Mouse (Mus musculus) limb, embryonic 13.5 days (tissue): ENCODE results near the gene Ndrg2. TPM values are rescaled to one million over a fixed set of nuclear protein-coding genes. Genes with fewer than 3 reads are reported as not detected.

Experiments used
- ATAC-seq: fragments of 200-750 bp; cut with Nextera tagmentation; 2 replicates; pipeline ENCODE4 v1.8.0; 2017; ENCODE audit warnings: low read depth, moderate number of reproducible peaks, moderate TSS enrichment; ENCODE audit not compliant: low FRiP score
- H3K27ac ChIP-seq: fragments of 300-500 bp; sonication (generic); 2 replicates; pipeline ENCODE4 v1.5.1; 2015; ENCODE audit warnings: inconsistent platforms, mild to moderate bottlenecking, moderate library complexity
- H3K27me3 ChIP-seq: fragments of 300-500 bp; sonication (generic); 2 replicates; pipeline ENCODE4 v1.6.1; 2015; ENCODE audit warnings: mild to moderate bottlenecking, inconsistent platforms
- H3K36me3 ChIP-seq: fragments of 300-500 bp; sonication (generic); 2 replicates; pipeline ENCODE4 v1.6.1; 2015; ENCODE audit warnings: inconsistent platforms, mild to moderate bottlenecking, moderate library complexity
- H3K4me1 ChIP-seq: fragments of 300-500 bp; sonication (generic); 2 replicates; pipeline ENCODE4 v1.6.1; 2015; ENCODE audit warnings: inconsistent platforms
- H3K4me2 ChIP-seq: fragments of 300-500 bp; sonication (generic); replicated peaks from 2 replicates; pipeline ENCODE4 v1.6.1; 2015; ENCODE audit warnings: inconsistent platforms, mild to moderate bottlenecking, moderate library complexity
- H3K4me3 ChIP-seq: fragments of 300-500 bp; sonication (generic); 2 replicates; pipeline ENCODE4 v1.5.1; 2015; ENCODE audit warnings: moderate library complexity, mild to moderate bottlenecking, inconsistent platforms
- H3K9ac ChIP-seq: fragments of 300-500 bp; sonication (generic); 2 replicates; pipeline ENCODE4 v1.6.1; 2015; ENCODE audit warnings: mild to moderate bottlenecking, inconsistent platforms
- H3K9me3 ChIP-seq: fragments of 300-500 bp; sonication (generic); 2 replicates; pipeline ENCODE4 v1.6.1; 2016; ENCODE audit warnings: inconsistent platforms
- WGBS: fragments of 180-500 bp; shearing (Covaris S2); methylation state at CpG from one replicate; pipeline ENCODE4 v1.1.7; 2015; 5-methylcytosine and 5-hydroxymethylcytosine counted together
- polyA plus RNA-seq: library from polyadenylated mRNA; unstranded; fragments of >200 nt; fragmentation: Nextera tagmentation; extraction: Ambion mirVana; gene quantifications from 2 replicates; pipeline ENCODE4 v1.2.1, GENCODE M21; 2015

Gene Ndrg2
- polyA plus RNA-seq = 53.1 and 61.8 TPM in 2 replicates

GRCm38 (mm10) chr14:51913960-51914762 is at the start of gene Ndrg2:
Gene Ndrg2, minus strand, starts transcription at chr14:51914158.
- Histone ChIP-seq H3K9me3 (no peaks in the 10 kb centered on the region), H3K9ac (peak within 1 kb of the TSS; percentile 69), H3K4me1 (peaks cover 33% of the 10 kb centered on the region), H3K27ac (peak within 1 kb of the TSS; percentile 91), H3K27me3 (peaks cover 5% of the 10 kb centered on the region; the same call in 1 of the 2 replicates), H3K4me2 (peak within 1 kb of the TSS; percentile 97), H3K36me3 (peaks cover 12% of the 10 kb centered on the region), H3K4me3 (peak within 1 kb of the TSS; percentile 61)
- ATAC-seq = peak; percentile 70
- WGBS = 2% methylated on average over 21 of the region's 23 CpGs

- Histone ChIP-seq H3K4me3 (no peak overlapping the region), H3K27me3 (no peaks in the 10 kb centered on the region), H3K9ac (no peak overlapping the region), H3K27ac (no peak overlapping the region), H3K4me1 (no peaks in the 10 kb centered on the region), H3K36me3 (no peaks in the 10 kb centered on the region), H3K9me3 (no peaks in the 10 kb centered on the region), H3K4me2 (no peak overlapping the region)
- ATAC-seq = no peak
- WGBS = 93% methylated on average over 2 of the region's 2 CpGs
These were observed 46.4 kb upstream of the Ndrg2 start for GRCm38 (mm10) chr14:51960316-51960715.

GRCm38 (mm10) chr14:51943336-51943735 is 29.4 kb upstream of the Ndrg2 start:
- Histone ChIP-seq H3K9ac (no peak overlapping the region), H3K27me3 (no peaks in the 10 kb centered on the region), H3K36me3 (no peaks in the 10 kb centered on the region), H3K4me1 (peaks cover 15% of the 10 kb centered on the region), H3K4me2 (no peak overlapping the region), H3K4me3 (no peak overlapping the region), H3K27ac (no peak overlapping the region), H3K9me3 (0 out of 2 replicates have a peak, but pooled peaks cover 4% of the 10 kb centered on the region)
- WGBS = 80% methylated on average over 6 of the region's 6 CpGs
- ATAC-seq = no peak

GRCm38 (mm10) chr14:51942236-51942635 is 28.3 kb upstream of the Ndrg2 start:
- WGBS = 54% methylated on average over 7 of the region's 7 CpGs
- H3K4me1 ChIP-seq = peaks cover 15% of the 10 kb centered on the region

GRCm38 (mm10) chr14:51941577-51941976 is 27.6 kb upstream of the Ndrg2 start:
- no peak for ATAC-seq
- Histone ChIP-seq H3K36me3 (no peaks in the 10 kb centered on the region), H3K4me1 (peaks cover 15% of the 10 kb centered on the region), H3K9ac (no peak overlapping the region), H3K27me3 (no peaks in the 10 kb centered on the region), H3K4me3 (no peak overlapping the region), H3K27ac (no peak overlapping the region), H3K4me2 (no peak overlapping the region), H3K9me3 (peaks cover 14% of the 10 kb centered on the region; the same call in 1 of the 2 replicates)
- WGBS = 62% methylated on average over 9 of the region's 9 CpGs

More at GRCm38 (mm10) chr14:51942236-51942635, 28.3 kb upstream of the Ndrg2 start:
- Histone ChIP-seq H3K9me3 (peaks cover 14% of the 10 kb centered on the region; the same call in 1 of the 2 replicates), H3K4me3 (no peak overlapping the region), H3K27me3 (no peaks in the 10 kb centered on the region), H3K27ac (no peak overlapping the region), H3K36me3 (no peaks in the 10 kb centered on the region), H3K4me2 (no peak overlapping the region), H3K9ac (no peak overlapping the region)
- no peak for ATAC-seq

- Histone ChIP-seq H3K27ac (no peak overlapping the region), H3K9me3 (peaks cover 14% of the 10 kb centered on the region; the same call in 1 of the 2 replicates), H3K4me2 (no peak overlapping the region), H3K36me3 (no peaks in the 10 kb centered on the region), H3K27me3 (no peaks in the 10 kb centered on the region), H3K4me3 (no peak overlapping the region), H3K9ac (no peak overlapping the region), H3K4me1 (peaks cover 15% of the 10 kb centered on the region)
- ATAC-seq = peak; percentile 54; the same call in 1 of the 2 replicates
- WGBS = 33% methylated on average over 8 of the region's 8 CpGs
These were observed 27.1 kb upstream of the Ndrg2 start for GRCm38 (mm10) chr14:51940944-51941560.

DNA sequence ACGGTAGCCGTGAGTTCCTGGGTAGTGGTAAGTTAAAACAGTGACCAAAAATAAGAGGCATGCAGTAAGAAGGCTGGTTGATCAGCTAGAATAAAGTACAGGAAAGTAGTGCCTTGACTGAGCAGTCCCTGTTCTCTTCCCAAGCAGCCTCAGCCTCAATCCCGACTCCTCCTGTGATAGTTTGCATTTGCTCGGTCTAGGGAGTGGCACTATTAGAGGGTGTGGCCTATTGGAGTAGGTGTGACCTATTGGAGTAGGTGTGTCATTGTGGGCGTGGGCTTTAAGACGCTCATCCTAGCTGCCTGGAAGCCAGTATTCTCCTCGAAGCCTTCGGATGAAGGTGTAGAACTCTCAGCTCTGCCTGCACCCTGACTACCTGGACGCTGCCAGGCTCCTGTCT is 25.0 kb upstream of the Ndrg2 start:
- Histone ChIP-seq H3K36me3 (no peaks in the 10 kb centered on the region), H3K4me3 (no peak overlapping the region), H3K4me2 (no peak overlapping the region), H3K9me3 (peaks cover 20% of the 10 kb centered on the region; the same call in 1 of the 2 replicates), H3K4me1 (peaks cover 15% of the 10 kb centered on the region), H3K27me3 (no peaks in the 10 kb centered on the region), H3K9ac (no peak overlapping the region), H3K27ac (no peak overlapping the region)
- no peak for ATAC-seq
- 87% methylated on average over 9 of the region's 9 CpGs for WGBS

DNA sequence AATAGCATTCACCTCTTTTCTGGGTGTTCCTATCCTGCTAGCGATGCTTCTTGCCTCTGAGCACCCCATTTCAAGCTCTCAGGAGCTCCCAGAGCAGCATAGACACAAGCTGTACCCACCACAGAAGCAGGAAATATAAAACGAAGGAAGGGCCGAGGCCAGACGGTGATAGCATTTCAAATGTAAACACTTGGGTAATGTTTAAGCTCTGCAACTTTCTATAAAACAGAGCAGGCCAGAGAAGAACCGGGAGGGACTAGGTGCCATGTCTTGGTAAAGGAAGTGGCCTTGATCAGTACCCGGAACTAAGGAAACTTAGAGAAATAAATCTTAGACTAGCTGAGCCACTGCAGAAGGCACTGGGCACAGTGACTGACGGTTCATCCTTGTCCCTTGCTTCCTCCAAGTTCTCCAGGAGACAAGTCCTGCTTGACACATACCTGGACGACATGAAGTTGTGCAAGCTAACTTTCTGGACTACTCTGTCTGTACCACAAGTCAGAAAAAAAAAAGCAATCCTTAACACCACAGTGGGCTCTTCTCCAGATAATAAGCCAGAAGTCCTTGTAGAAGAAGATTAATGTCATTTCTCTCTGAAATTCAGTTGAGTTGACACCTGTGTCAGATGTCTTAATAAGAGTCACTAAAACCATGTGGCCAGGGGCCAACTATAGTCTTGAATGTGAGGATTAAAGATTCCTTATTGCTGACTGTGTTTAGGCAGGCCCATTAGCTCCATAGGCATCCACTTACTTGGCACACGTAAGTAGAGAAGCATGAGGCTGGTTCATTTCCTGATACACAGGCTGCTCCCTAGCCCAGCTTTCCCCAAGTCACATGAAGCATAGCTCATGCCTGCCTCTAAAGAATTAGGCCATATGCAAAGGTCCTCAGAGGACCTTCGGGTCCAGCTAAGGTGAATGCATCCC is 18.4 kb upstream of the Ndrg2 start:
- Histone ChIP-seq H3K4me3 (no peak overlapping the region), H3K9me3 (0 out of 2 replicates have a peak, but pooled peaks cover 6% of the 10 kb centered on the region), H3K4me2 (no peak overlapping the region), H3K27ac (0 out of 2 replicates have a peak overlapping the region, but pooled peaks have one; percentile 1), H3K9ac (no peak overlapping the region; the same call in 1 of the 2 replicates), H3K4me1 (peaks cover 11% of the 10 kb centered on the region), H3K27me3 (no peaks in the 10 kb centered on the region), H3K36me3 (no peaks in the 10 kb centered on the region)
- ATAC-seq = no peak
- WGBS = 55% methylated on average over 10 of the region's 10 CpGs

GRCm38 (mm10) chr14:51930824-51931223 is 16.9 kb upstream of the Ndrg2 start:
- Histone ChIP-seq H3K9ac (no peak overlapping the region), H3K4me3 (no peak overlapping the region), H3K4me2 (no peak overlapping the region), H3K4me1 (peaks cover 11% of the 10 kb centered on the region), H3K27ac (no peak overlapping the region), H3K27me3 (no peaks in the 10 kb centered on the region), H3K9me3 (0 out of 2 replicates have a peak, but pooled peaks cover 6% of the 10 kb centered on the region), H3K36me3 (no peaks in the 10 kb centered on the region)
- peak; percentile 81 for ATAC-seq
- 32% methylated on average over 5 of the region's 5 CpGs for WGBS

GRCm38 (mm10) chr14:51929968-51930367 is 16.0 kb upstream of the Ndrg2 start:
- WGBS = 52% methylated on average over 9 of the region's 9 CpGs
- H3K9me3 ChIP-seq = no peaks in the 10 kb centered on the region
- no peak overlapping the region for H3K4me2 ChIP-seq
- H3K4me1 ChIP-seq = peaks cover 11% of the 10 kb centered on the region
- no peaks in the 10 kb centered on the region for H3K36me3 ChIP-seq
- no peak for ATAC-seq
- no peak overlapping the region for H3K4me3 ChIP-seq
- no peaks in the 10 kb centered on the region for H3K27me3 ChIP-seq
- no peak overlapping the region for H3K9ac ChIP-seq
- H3K27ac ChIP-seq = no peak overlapping the region

DNA sequence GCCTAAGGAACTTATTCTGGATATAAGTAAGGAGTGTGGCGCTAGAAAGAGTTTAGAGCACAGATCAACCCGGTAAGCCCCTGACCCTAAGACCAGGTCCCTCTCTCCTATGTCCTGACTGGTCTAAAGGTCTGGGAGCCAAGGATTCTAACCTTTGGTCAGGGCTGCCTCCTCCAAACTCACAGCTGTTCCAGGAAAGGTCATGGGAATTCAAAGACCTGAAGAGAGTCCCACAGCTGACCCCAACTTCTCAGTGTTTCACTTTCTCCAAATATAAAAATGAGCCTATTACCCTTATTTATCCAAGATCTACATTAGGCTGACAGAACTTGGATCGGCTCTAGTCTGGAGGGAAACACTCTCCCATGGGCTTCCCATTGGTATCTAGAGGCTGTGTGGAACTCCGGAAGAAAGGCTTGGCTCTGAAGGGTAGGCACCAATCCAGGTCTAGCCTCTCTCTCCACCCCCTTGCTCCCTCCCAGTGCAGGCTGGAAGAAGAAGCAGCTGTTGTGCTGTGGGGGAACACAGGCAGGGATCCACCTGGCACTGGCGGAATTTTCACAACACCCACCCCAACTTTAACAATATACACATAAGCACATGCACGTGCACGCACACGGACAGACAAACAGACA is 15.5 kb upstream of the Ndrg2 start:
- no peak for ATAC-seq
- no peak overlapping the region for H3K27ac ChIP-seq
- 78% methylated on average over 8 of the region's 8 CpGs for WGBS
- peaks cover 11% of the 10 kb centered on the region for H3K4me1 ChIP-seq
- no peak overlapping the region for H3K4me3 ChIP-seq
- no peak overlapping the region for H3K4me2 ChIP-seq
- no peak overlapping the region for H3K9ac ChIP-seq
- no peaks in the 10 kb centered on the region for H3K36me3 ChIP-seq
- H3K27me3 ChIP-seq = no peaks in the 10 kb centered on the region
- no peaks in the 10 kb centered on the region for H3K9me3 ChIP-seq
